Mouse (Mus musculus) lung, adult 2 months (tissue): ENCODE results near the gene Ctsl. TPM values are rescaled to one million over a fixed set of nuclear protein-coding genes. Genes with fewer than 3 reads are reported as not detected.

Experiments used
- DNase-seq: peaks from one replicate; pipeline ENCODE4 v3.0.0; 2022
- H3K4me1 ChIP-seq: fragments of 200-500 bp; 2 replicates; pipeline ENCODE4 v1.6.1; 2011; ENCODE audit warnings: low read length; ENCODE audit not compliant: control insufficient read depth, insufficient read depth
- H3K4me3 ChIP-seq: fragments of 200-500 bp; replicated peaks from 2 replicates; pipeline ENCODE3; 2011; ENCODE audit warnings: low read depth, mild to moderate bottlenecking, control low read depth, low read length; ENCODE audit errors: extremely low read depth
- CTCF ChIP-seq: fragments of 200-500 bp; IDR thresholded peaks from 2 replicates; pipeline ENCODE4 v1.5.1; 2011; ENCODE audit warnings: mild to moderate bottlenecking, low read length, control low read depth; ENCODE audit not compliant: insufficient read depth
- POLR2A ChIP-seq: fragments of 200-500 bp; IDR thresholded peaks from 2 replicates; pipeline ENCODE4 v1.6.1; 2011; ENCODE audit warnings: low read depth, mild to moderate bottlenecking, control low read depth, low read length, borderline replicate concordance; ENCODE audit errors: extremely low read depth
- WGBS: fragments of 180-500 bp; shearing (Covaris S2); methylation state at CpG from one replicate; pipeline ENCODE4 v1.1.7; 2018; 5-methylcytosine and 5-hydroxymethylcytosine counted together
- polyA plus RNA-seq: library from polyadenylated mRNA; depleted of rRNA; stranded (reverse); fragments of >200 nt; gene quantifications from 2 replicates; pipeline ENCODE4 v1.2.3, GENCODE M21; 2012

Gene Ctsl
- polyA plus RNA-seq, 1 experiment: 98.1 TPM

DNA sequence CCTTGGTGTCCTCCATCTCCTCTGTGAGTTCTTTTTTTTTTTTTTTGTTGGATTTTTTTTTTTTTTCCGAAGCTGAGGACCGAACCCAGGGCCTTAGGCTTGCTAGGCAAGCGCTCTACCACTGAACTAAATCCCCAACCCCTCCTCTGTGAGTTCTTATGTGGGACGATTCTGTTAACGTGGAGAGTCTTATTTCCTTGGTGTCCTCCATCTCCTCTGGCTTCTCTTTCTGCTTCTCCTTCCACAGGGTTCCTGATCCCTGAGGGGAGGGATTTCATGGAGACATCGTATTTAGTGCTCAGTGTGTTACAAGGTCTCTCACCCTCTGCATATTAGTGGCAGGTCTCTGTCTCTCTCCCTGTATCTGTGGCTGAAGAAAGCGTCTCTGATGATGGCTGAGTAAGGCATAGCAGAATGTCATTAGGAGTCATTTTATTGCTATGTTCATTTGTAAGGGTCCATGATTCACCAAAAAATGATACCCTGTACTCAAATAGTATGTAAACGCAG, 32.3 kb upstream of the Ctsl start:
- Histone ChIP-seq H3K4me1 (no peaks in the 10 kb centered on the region), H3K4me3 (no peak overlapping the region)
- no peak for DNase-seq
- WGBS: 92% methylated on average over 8 of the region's 8 CpGs
- TF ChIP-seq CTCF (no peak), POLR2A (no peak)

GRCm38 (mm10) chr13:64402504-64402949, 31.8 kb upstream of the Ctsl start:
- Histone ChIP-seq H3K4me3 (no peak overlapping the region), H3K4me1 (no peaks in the 10 kb centered on the region)
- DNase-seq: no peak
- TF ChIP-seq POLR2A (no peak), CTCF (no peak)
- 81% methylated on average over 10 of the region's 10 CpGs for WGBS

DNA sequence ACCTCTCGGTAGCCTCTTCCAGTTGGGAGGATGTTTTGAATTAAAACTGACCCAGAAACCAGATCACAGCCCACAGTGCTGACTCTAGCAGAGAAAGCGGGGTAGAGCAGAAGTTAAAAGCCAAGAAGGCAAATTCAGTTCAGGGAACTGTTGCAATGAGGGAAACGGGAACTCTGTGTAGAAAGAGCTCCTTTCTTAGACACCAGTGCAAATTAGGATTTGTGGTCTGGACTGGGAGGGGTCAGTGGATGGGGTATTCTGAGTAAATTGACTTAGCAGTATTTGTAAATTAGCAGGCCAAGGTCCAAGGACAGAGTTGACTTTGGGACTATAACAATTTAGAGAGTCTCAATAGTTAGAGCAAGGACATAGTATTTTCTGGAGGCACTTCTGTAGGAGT, 31.3 kb upstream of the Ctsl start:
- H3K4me1 ChIP-seq: no peaks in the 10 kb centered on the region
- DNase-seq: no peak
- TF ChIP-seq POLR2A (no peak), CTCF (no peak)
- H3K4me3 ChIP-seq: no peak overlapping the region
- 56% methylated on average over 3 of the region's 3 CpGs for WGBS

DNA sequence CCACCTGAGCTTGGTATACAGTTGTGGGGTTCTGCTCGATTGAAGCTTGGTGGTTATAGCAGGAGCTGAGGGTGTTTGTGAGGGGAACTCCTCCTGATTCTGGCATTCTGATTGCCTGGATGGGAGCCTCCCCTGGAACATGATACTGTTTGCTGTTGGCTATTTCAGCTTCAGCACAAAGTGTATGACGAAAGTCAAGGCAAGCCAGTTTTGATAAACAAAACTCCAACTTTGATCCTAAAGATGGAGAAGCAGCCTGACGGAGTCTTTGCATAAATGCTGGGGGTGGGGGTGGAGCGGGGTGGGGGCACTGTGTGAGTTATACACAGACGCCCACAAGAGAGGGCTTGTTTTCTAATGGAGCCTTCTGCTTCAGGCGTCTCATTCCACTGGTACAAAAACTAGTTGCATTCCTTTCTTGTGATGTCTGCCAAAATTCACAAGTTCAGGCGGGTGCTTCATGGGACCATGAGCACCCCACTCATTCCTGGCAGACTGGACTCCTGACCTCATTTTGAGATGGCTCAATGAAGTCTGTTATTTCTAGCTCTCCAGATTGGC, 30.2 kb upstream of the Ctsl start:
- WGBS: 34% methylated on average over 7 of the region's 7 CpGs
- no peak overlapping the region for H3K4me3 ChIP-seq
- TF ChIP-seq POLR2A (no peak), CTCF (no peak)
- no peaks in the 10 kb centered on the region for H3K4me1 ChIP-seq
- no peak for DNase-seq

DNA sequence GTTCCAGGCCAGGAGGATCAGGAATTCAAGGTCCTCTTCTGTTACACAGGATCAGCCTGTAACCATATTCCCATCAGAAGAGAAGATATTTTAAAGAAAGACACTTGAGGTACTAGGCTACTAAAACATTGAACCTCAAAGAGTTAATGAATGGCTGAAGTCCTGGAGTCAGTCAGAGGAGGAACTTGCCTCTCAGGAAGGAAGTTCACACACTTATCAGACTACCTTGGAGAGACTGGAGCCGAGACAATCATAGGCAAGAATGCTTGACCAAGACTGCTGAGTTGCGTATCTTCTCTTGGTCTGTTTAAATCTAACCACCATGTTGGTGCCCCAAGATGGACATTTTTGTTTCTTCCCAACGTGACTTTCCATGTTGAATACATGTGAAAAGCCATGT, 29.2 kb upstream of the Ctsl start:
- WGBS: 68% methylated on average over 3 of the region's 3 CpGs
- TF ChIP-seq POLR2A (no peak), CTCF (no peak)
- H3K4me1 ChIP-seq: no peaks in the 10 kb centered on the region
- no peak for DNase-seq
- H3K4me3 ChIP-seq: no peak overlapping the region

DNA sequence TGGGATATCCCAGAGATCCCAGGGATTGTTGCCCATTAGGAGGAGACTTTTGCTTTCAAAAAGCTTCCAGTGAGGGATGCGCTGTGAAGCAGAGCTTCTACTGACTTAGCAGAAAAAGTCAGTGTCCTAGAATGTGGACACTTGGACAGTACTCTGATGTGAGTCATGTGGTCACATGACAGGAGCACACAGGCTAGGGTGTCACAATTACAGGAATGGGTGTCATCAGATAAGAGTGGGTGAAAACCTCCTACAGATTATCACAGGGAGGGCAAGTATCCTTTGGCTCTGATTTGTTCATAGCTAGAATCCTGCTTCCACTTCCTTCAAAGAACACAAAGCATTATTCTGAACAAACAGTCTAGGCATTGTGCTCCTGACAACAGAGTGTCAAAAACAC, 27.4 kb upstream of the Ctsl start:
- TF ChIP-seq POLR2A (no peak), CTCF (no peak)
- Histone ChIP-seq H3K4me1 (no peaks in the 10 kb centered on the region), H3K4me3 (no peak overlapping the region)
- no peak for DNase-seq
- WGBS: 84% methylated on average over 1 of the region's 1 CpGs

- TF ChIP-seq CTCF (no peak), POLR2A (no peak)
- H3K4me1 ChIP-seq: no peaks in the 10 kb centered on the region
- DNase-seq: no peak
- no peak overlapping the region for H3K4me3 ChIP-seq
- 56% methylated on average over 8 of the region's 8 CpGs for WGBS
Observed at GRCm38 (mm10) chr13:64396979-64397378, 26.3 kb upstream of the Ctsl start.

DNA sequence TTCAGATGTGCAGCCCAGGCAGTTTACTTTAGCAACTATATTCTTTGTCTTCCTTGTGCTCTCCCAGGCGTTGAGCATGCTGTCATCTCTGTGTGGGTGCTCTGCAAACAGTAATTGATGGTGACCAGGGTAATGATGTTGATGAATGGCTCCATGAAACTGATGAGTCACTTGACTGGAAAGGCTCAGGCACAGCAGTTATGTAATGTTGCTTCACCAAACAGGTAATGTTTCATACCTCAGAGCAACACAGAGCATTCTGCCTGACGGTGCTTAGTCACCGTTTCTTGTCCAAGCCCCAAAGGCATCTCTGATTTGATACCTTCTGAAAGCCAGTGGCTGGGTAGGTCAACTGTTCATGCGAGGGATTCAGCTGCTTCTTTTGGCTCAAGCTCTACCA, 17.7 kb upstream of the Ctsl start:
- no peak for TF ChIP-seq CTCF
- no peak for TF ChIP-seq POLR2A
- Histone ChIP-seq H3K4me3 (no peak overlapping the region), H3K4me1 (no peaks in the 10 kb centered on the region)
- no peak for DNase-seq
- WGBS: 67% methylated on average over 4 of the region's 4 CpGs

GRCm38 (mm10) chr13:64386048-64386447, 15.4 kb upstream of the Ctsl start:
- TF ChIP-seq CTCF (no peak), POLR2A (no peak)
- no peak for DNase-seq
- 23% methylated on average over 2 of the region's 2 CpGs for WGBS
- Histone ChIP-seq H3K4me1 (no peaks in the 10 kb centered on the region), H3K4me3 (no peak overlapping the region)

GRCm38 (mm10) chr13:64384937-64385336, 14.2 kb upstream of the Ctsl start:
- WGBS: 76% methylated on average over 3 of the region's 3 CpGs
- H3K4me3 ChIP-seq: no peak overlapping the region
- H3K4me1 ChIP-seq: no peaks in the 10 kb centered on the region
- no peak for DNase-seq
- TF ChIP-seq CTCF: no peak
- TF ChIP-seq POLR2A: no peak
